Comparison of ENCODE assay signal across 20 mouse cellular contexts in genomic region chr10:41304961-41305455, GRCm38 (mm10). TPM values are rescaled to one million over a fixed set of nuclear protein-coding genes. Genes with fewer than 3 reads are reported as not detected.
DNase-seq lines count a peak whose midpoint lies in the region; ATAC-seq and TF ChIP-seq lines count a peak whose summit lies in the region.
"Had no signal": no experiment of that assay in that cellular context is flagged by ENCODE, and none has a peak within 500 bp of the region (broad histone marks: within the 10 kb centered on the region; RNA-seq: fewer than 3 reads in every experiment).

No protein-coding gene starts in this region.

- H3K79me2 ChIP-seq in CH12.LX (replicated peaks; ENCODE audit: control insufficient read depth, extremely low read depth, insufficient read depth, poor library complexity, severe bottlenecking): peaks cover 9% of the 10 kb centered on the region; the same call in 1 of the 2 replicates

- peaks cover 8 to 46% of the 10 kb centered on the region in 2 experiments for H3K4me1 ChIP-seq in CH12.LX (ENCODE audit: control insufficient read depth in 1 of 2, insufficient read depth in 2 of 2)
- H3K4me1 ChIP-seq: intestine, embryonic 15.5 days had no signal

- no peak for TF ChIP-seq EP300 in CH12.LX (IDR thresholded peaks at IDR 0.05; ENCODE audit: low read length)

- DNase-seq in adrenal gland, postnatal 14 days: peak; percentile 19
- DNase-seq in adrenal gland, postnatal 4 days (ENCODE audit: low spot score in 2 of 2): no peak
- DNase-seq in gastrocnemius, postnatal 14 days: peak; percentile 15
- DNase-seq in gastrocnemius, postnatal 10 days: no peak
- no peak for DNase-seq in CH12.LX (ENCODE audit: extremely low read depth)
- DNase-seq in natural killer cell, adult 2 months (ENCODE audit: low spot score in 2 of 2): peak; percentile 20 to 62
- DNase-seq: adrenal gland, adult 8-10 months; cerebellum, adult 8-10 months; cerebellum, postnatal 25 days; heart, adult 18-20 months; kidney, adult 18-20 months had no signal

- no peak for TF ChIP-seq RAD21 in CH12.LX (IDR thresholded peaks at IDR 0.05; ENCODE audit: low read depth, low read length)

- H3K9me3 ChIP-seq in CH12.LX (replicated peaks; ENCODE audit: low read length): peaks cover 2% of the 10 kb centered on the region
- H3K9me3 ChIP-seq: embryonic facial prominence, embryonic 12.5 days; heart, embryonic 15.5 days; hindbrain, embryonic 10.5 days; intestine, embryonic 15.5 days had no signal

- dilution Hi-C loops in CH12.LX (cut with MboI; ENCODE audit: extremely low pct_ligation_motif_present, extremely low pct_unique_long_range_greater_than_20kb, low sequenced_read_pairs): no loop called here

- H3K4me2 ChIP-seq in CH12.LX (ENCODE audit: insufficient read depth, low read depth, poor library complexity, severe bottlenecking): 0 out of 2 replicates have a peak overlapping the region, but pooled peaks have one; percentile 35
- H3K4me2 ChIP-seq: embryonic facial prominence, embryonic 12.5 days; heart, embryonic 11.5 days; heart, embryonic 15.5 days; intestine, embryonic 15.5 days had no signal

- TF ChIP-seq CTCF in CH12.LX (conservative IDR thresholded peaks at IDR 0.05 in 1 of 2, IDR thresholded peaks at IDR 0.05 in 1 of 2; ENCODE audit: low read depth in 2 of 2, low read length in 2 of 2): no peak

- no peak for TF ChIP-seq POLR2A in CH12.LX (IDR thresholded peaks at IDR 0.05; ENCODE audit: low read depth, low read length)

- peaks cover 0 to 2% of the 10 kb centered on the region in 2 experiments for H3K36me3 ChIP-seq in CH12.LX (replicated peaks in 1 of 2; ENCODE audit: control insufficient read depth in 1 of 2, insufficient read depth in 1 of 2, low read length in 1 of 2)
- H3K36me3 ChIP-seq: embryonic facial prominence, embryonic 12.5 days; heart, embryonic 15.5 days; hindbrain, embryonic 10.5 days; intestine, embryonic 15.5 days had no signal

- in situ Hi-C loops in CH12.LX (cut with MboI; ENCODE audit: low pct_ligation_motif_present, low pct_unique_long_range_greater_than_20kb, low sequenced_read_pairs): no loop called here

- H3K9ac ChIP-seq in CH12.LX (ENCODE audit: insufficient read depth, low read depth): no peak overlapping the region
- H3K9ac ChIP-seq: embryonic facial prominence, embryonic 12.5 days; heart, embryonic 15.5 days; hindbrain, embryonic 14.5 days; intestine, embryonic 15.5 days had no signal

- intact Hi-C loops in gastrocnemius, postnatal 14 days (cut with DNase I; ENCODE audit: low total_unique reads): loop anchor here (10.0 kb wide), 1 partner anchor 200 kb away; no protein-coding TSS in a partner anchor

- H3K4me3 ChIP-seq in CH12.LX (replicated peaks in 1 of 3; ENCODE audit: low read depth in 2 of 3, low read length in 2 of 3, poor library complexity in 1 of 3): no peak overlapping the region
- H3K4me3 ChIP-seq: embryonic facial prominence, embryonic 12.5 days; heart, embryonic 15.5 days; hindbrain, embryonic 10.5 days; intestine, embryonic 15.5 days had no signal

- H3K27ac ChIP-seq in CH12.LX (ENCODE audit: insufficient read depth, low read depth): no peak overlapping the region
- H3K27ac ChIP-seq: embryonic facial prominence, embryonic 12.5 days; heart, embryonic 15.5 days; hindbrain, embryonic 10.5 days; hindbrain, embryonic 14.5 days; intestine, embryonic 15.5 days had no signal

- no peak for ATAC-seq in activated CD4-positive, CD25-positive, alpha-beta regulatory T cell, adult 4 months
- ATAC-seq: forebrain, embryonic 16.5 days; intestine, embryonic 15.5 days had no signal

- no peaks in the 10 kb centered on the region for H3K27me3 ChIP-seq in CH12.LX (replicated peaks)
- H3K27me3 ChIP-seq: embryonic facial prominence, embryonic 12.5 days; heart, embryonic 15.5 days; intestine, embryonic 15.5 days had no signal

TF ChIP-seq in CH12.LX, 34 proteins besides CTCF, POLR2A, EP300 and RAD21:
- 0 out of 2 replicates have a peak, but pooled peaks have one; percentile 23 for TF ChIP-seq BHLHE40 (IDR thresholded peaks at IDR 0.05; ENCODE audit: low read depth, low read length)
- no peak for TF ChIP-seq ELF1 (IDR thresholded peaks at IDR 0.05; ENCODE audit: low read depth, low read length)

RNA-seq across cellular contexts. Expression of gene Ak9, which starts 1.2 kb away (rescaled TPM):
- 0.04 TPM in 1 of 2 replicates, not detected in the other for total RNA-seq in adrenal gland, postnatal 14 days (2021)
- under 1 TPM; 0.06 to 0.08 TPM for total RNA-seq in adrenal gland, postnatal 4 days (2021)
- not detected for total RNA-seq in gastrocnemius, postnatal 14 days (2021)
- not detected for total RNA-seq in gastrocnemius, postnatal 10 days (2021)
- total RNA-seq in CH12.LX (2012; rRNA removed): 0.04 TPM in 2 replicates
- 0.07 and 0.08 TPM in 2 replicates for total RNA-seq in CH12.LX (2014; rRNA removed)
- polyA plus RNA-seq in CH12.LX (2012; ENCODE audit: insufficient read length, low read depth): 0.11 and 0.31 TPM in 2 replicates
- polyA plus RNA-seq in activated CD4-positive, CD25-positive, alpha-beta regulatory T cell, adult 4 months (2017; shearing (Covaris generic)): under 1 TPM in 1 of 2 experiments, not detected in 1; 0.09 TPM
- polyA plus RNA-seq: C2C12; intestine, embryonic 15.5 days had no signal

RNA-seq across cellular contexts. Expression of gene Fig4, which starts 1.9 kb away (rescaled TPM):
- 14.3 and 14.6 TPM in 2 replicates for total RNA-seq in adrenal gland, postnatal 14 days (2021)
- total RNA-seq in adrenal gland, postnatal 4 days (2021): 10 to 100 TPM; 18.0 to 19.5 TPM
- total RNA-seq in gastrocnemius, postnatal 14 days (2021): 1 to 10 TPM; 6.0 to 7.0 TPM
- 1 to 10 TPM; 7.6 to 9.9 TPM for total RNA-seq in gastrocnemius, postnatal 10 days (2021)
- total RNA-seq in CH12.LX (2012; rRNA removed): 22.6 and 24.4 TPM in 2 replicates
- 35.4 and 38.4 TPM in 2 replicates for total RNA-seq in CH12.LX (2014; rRNA removed)
- 39.2 and 39.6 TPM in 2 replicates for polyA plus RNA-seq in CH12.LX (2012; ENCODE audit: insufficient read length, low read depth)
- 10 to 100 TPM in 1 of 2 experiments, 1 to 10 TPM in 1; 9.9 to 13.1 TPM for polyA plus RNA-seq in activated CD4-positive, CD25-positive, alpha-beta regulatory T cell, adult 4 months (2017; shearing (Covaris generic))

Comparison
In these comparisons a context has a peak if more than half of its experiments do, and no peak if none do; other contexts are left out.
1. DNase-seq: peak in adrenal gland, postnatal 14 days (single experiment), gastrocnemius, postnatal 14 days (single experiment) and natural killer cell, adult 2 months (2 of 2); none in adrenal gland, postnatal 4 days (0 of 2), gastrocnemius, postnatal 10 days (single experiment) and CH12.LX (single experiment).